Mouse (Mus musculus) layer of hippocampus, adult 8-10 months (tissue): ENCODE measurements around the gene Ghitm. TPM values are rescaled to one million over a fixed set of nuclear protein-coding genes. Genes with fewer than 3 reads are reported as not detected.
"Not testable (repeated sequence)": the region's sequence is repeated elsewhere in the genome, so short reads cannot be mapped to it uniquely, and the experiment has no call there.

ENCODE experiments used
- DNase-seq, 2 experiments: peaks; one replicate each; pipeline ENCODE4 v3.0.0; 2022; ENCODE audit warnings: low spot score in 2 of 2
- total RNA-seq, 4 experiments: library from RNA; stranded (reverse); gene quantifications; 2 replicates each; pipeline ENCODE4 v1.2.4; 2022

Ghitm gene
- total RNA-seq: 100 to 1,000 TPM; 355 to 445 (median 417) TPM

DNA sequence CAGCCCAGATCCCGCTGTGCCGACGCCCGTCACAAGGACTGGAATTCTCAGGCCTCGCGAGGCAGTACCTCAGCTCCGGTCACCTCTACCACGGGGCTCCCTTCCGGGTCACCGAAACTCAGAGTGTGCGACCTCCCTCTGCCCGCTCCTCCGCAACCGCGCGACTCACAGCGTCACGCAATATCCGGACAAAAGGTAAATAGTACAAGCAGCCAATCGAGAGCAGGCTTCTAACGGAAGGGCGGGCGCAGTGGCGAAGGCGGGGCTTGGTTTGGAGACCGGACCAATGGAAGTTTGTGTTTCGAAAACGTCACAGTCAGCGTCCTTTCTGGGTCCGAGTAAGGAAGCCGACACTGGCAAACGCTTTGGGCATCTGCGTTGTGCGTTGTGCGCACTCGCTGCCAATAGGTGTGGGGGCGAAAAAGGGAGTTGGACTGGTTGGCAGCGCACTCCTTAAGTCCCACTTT is at the start of gene Ghitm:
Gene Ghitm (minus strand): TSS at position 146 of the 467 bp plus-strand sequence.
- DNase-seq: peak; percentile 98 to 99

- no peak for DNase-seq
Observed at GRCm38 (mm10) chr14:37184871-37185270, 49.8 kb upstream of the Ghitm start.

GRCm38 (mm10) chr14:37174484-37174883 is 39.4 kb upstream of the Ghitm start:
- DNase-seq: no peak

- peak in 1 of 2 experiments; percentile 21 for DNase-seq
Observed at GRCm38 (mm10) chr14:37165266-37165926, 30.3 kb upstream of the Ghitm start.

DNA sequence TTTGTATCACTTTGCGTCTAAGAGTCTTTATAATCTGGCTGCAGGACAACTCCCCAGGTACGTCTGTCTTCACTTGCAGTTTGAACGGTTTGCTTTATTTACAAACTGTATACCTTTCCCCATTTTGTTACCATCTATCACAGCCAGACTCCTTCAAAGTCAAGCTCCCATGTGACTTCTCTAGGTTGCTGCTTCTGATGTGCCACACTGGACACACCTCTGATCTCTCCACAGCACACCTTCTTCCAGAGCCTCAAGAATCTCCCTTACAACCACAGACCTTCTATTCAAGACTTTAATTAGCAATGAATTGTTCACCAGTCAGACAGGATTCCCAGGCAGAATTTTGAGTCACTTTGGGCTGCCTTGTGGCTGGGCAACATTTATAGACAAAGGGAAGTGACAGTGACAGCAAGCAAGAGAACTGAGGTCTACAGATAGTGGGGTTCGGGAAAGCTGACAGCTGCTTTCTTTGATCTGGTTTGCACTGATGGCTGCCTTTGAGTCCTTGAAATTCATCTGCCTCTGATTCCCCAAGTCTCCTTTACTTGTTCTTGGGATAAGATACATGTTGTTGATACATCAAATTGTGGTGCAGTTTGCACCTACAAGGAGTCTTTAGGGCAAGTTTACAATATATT is 29.4 kb upstream of the Ghitm start:
- DNase-seq: no peak

- DNase-seq: no peak
Observed at GRCm38 (mm10) chr14:37163277-37163956, 28.3 kb upstream of the Ghitm start.

DNA sequence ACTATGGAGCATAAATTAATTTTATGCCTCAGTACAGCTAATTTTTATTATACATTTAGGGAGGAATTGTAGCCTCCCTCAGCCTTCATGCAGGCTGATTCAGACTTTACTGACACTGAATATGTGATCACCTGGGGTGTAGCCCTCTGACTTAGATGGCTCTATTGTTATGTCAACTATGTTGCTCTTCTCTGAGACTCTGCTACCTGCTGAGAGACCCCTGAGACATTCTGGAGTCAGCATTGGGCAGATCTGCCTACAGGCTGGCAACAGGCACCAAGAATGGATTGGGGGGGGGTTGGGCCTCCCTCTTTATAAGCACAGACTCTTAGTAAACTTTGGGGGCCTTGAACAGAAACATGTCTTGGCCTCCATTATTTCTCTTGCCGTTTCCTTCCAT is 19.3 kb upstream of the Ghitm start:
- no peak for DNase-seq

- DNase-seq: no peak
Observed at GRCm38 (mm10) chr14:37139051-37139710, 4.1 kb upstream of the Ghitm start.

DNA sequence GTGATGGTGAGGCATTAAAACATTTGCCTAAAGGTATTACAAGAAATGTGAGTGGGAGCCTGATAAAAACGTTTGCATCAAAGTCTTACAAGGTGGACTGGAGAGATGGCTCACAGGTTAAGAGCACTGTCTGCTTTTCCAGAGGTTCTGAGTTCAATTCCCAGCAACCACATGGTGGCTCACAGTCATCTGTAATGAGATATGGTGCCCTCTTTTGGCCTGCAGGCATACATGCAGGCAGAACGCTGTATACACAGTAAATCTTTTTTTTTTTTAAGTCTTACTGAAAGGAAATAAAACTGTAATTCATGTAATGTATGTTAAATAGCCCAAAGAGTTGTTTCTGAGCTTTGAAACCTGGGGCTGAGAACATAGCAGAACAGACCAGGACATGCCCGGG is 2.5 kb upstream of the Ghitm start:
- not testable (repeated sequence) for DNase-seq

DNA sequence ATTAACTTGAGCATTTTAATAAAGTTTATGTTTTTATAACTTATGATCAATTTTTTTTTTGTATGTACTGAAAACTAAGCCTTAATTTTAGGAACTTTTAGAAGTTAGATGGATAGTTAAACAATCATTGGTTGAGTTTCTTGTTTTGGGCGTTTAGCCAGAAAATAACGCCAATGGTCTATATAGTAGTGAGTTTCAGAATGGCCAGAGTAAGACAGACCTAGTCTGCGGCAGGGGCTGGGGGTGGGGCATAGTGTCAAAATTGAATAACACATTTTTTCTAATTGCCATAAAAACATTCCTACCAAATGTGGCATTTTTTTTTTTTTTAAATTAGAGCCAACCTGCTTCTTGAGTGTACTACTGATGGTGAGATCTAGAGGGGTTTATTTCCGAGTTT is 1.0 kb upstream of the Ghitm start:
- no peak for DNase-seq

- DNase-seq: no peak
Observed at GRCm38 (mm10) chr14:37135671-37136070, 599 bp upstream of the Ghitm start.

DNA sequence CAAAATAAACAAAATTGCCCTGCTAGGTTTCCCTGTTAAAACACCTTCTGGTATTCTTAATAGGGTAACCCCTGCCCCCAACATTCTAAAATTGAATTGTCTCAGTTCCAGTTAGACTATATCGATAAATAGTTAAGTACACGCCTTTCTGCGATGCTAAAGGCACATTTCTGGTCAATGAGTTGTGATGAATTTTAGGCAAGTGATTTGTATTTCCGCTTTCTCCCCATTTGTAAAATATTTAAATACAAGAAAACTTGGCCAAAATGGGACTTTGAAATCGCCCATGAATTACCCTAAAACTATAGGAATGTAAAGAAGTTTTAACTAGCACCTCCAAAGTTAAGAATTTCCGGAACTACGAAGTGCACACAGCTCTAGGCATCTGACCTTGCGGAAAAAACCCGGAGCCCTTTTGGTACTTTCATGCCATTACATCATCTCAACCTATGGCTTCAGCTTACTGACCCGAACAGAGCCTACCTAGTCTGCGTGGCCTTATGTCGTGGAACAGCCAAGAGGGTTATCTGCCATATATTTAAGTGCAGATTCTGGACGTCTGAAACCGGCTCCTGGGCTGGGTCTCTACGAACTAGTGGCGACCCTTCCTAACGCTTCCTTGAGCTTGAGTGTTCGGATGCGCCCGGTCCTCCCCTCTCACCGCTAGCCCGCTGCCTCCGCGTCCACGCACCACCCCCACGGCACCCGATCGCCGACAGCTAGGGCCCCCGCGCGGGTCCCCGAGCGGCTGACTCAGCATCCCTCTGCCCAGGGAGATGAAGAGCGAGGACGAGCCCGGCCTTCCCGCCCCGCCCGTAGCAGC is 557 bp downstream of the Ghitm start:
- DNase-seq: no peak

- DNase-seq: peak in 1 of 2 experiments; percentile 45
Observed at GRCm38 (mm10) chr14:37127652-37128051, 7.4 kb downstream of the Ghitm start.

DNA sequence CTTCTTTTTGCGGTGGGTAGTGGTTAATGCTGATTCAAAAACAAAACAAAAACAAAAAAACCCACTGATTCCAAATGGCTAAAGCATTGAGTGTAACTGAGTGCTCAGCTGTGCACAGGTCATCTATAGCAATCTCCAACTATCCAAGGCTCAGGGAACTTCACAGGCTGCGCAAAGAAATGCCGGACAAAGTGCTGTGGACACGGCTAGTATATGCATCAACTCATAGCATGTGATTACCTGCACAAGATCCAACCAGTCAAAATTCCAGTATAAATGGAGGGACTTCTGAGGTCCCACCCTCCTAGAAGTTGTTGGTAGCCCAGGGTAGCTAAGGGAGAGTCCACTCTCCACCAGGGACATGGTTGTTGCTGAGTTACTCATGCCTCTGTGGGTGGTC is 15.8 kb downstream of the Ghitm start:
- DNase-seq: no peak

DNA sequence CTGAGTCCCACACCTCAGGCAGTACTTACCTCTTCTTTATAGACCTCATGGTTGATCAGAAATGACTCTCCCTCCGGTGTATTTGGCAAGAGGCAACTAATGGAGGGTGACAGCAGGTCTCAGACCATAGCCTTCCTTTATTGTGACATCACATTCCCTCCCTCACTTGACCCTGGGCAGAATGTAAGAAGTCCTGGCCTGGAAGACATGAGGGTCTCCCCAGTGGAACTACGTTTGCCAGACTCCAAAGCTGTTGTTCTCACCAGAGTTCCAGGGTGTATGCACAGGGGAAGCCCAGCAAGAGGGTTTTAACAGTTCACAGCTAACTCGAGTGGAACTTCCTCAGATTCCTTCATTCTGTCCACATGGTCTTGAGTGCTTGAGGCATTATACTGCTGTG is 21.1 kb downstream of the Ghitm start, which contains the start of gene 2610528A11Rik:
Gene 2610528A11Rik (minus strand): TSS at position 101 of the 400 bp plus-strand sequence.
- no peak for DNase-seq

GRCm38 (mm10) chr14:37112931-37113330 is 22.1 kb downstream of the Ghitm start:
- DNase-seq: no peak

DNA sequence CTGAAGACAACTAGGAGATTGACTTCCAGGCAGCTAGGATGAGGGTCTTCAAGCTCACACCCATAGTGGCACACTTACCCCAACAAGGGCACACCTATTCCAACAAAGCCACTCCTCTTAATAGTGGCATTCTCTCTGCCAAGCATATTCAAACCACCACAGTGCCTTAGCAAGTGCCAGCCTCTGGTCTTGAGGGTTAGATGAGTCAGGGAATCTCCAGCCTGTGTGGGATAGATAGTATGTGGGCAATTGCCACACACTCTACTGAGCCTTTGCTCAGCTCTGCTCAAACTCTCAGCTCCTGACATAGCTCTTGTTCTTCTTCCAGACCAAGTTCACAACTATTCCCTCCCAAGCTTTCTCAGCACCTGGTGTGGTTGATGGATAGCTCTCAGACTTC is 23.7 kb downstream of the Ghitm start:
- DNase-seq: no peak

- DNase-seq: no peak
Observed at GRCm38 (mm10) chr14:37110456-37110855, 24.6 kb downstream of the Ghitm start.

DNA sequence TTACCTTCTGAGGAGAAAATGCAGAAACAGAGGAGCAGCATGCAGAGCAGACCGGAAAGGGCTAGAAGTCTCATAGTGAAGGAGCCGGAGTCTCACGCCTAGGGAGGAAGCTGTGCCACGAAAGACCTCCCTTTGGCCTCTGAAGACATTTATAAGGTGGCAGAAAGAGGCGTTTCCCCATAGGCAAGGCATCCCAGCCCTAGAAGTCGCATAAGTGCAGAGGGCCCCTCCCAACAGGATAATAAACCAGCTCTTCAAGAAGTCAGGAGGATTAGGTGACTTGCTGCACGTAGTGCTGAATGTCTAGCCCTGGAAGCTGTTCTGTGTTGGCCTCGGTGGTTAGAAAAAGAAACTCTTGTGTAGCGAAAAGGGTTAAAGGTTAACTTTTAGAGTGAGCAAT is 25.1 kb downstream of the Ghitm start:
- no peak for DNase-seq

DNA sequence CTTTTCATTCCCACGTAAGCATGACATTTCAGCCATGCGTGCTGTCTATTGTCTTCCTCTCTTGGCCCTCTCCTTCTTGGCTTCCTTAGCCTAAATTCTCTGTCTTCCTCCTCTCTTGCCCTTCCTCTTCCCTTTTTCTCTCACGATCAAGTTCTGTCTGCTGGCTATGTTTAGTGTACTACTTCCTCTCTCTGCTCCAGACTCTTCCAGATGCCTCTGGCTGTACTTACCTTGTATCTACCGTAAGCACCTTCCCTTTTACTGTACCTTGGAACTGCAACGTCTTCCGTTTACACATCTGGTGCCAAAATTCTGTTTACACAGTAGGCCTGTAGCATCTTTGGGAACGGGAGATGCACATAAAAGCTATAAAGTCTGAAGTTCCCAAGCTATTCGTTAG is 25.6 kb downstream of the Ghitm start:
- DNase-seq: no peak

DNA sequence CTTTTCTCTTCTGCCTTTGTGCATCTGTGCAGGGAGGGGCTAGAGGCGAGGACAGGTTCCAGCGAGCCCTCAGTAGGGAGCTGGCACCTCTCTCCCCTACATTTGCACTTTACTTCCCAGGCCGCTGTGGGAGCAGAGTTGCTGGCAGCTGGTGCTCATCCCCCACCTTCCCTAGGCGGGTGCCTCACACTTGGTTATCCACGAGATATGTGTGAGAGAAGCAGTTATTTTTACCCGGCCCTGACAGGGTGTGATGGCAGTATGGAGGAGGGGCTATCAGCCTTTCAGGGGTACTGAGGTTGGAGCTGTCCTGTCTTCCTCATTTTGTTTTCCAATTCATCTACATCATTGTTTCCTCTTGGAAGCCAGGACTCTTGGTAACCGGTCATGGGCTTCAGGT is 29.2 kb downstream of the Ghitm start:
- no peak for DNase-seq
